Mouse (Mus musculus): ENCODE data around the gene Olfr1205. TPM values are rescaled to one million over a fixed set of nuclear protein-coding genes. Genes with fewer than 3 reads are reported as not detected.

Olfr1205 gene
- polyA plus RNA-seq (2014; fragmentation: Illumina TruSeq; extraction: RNeasy Lipid Tissue Mini Kit (QIAGEN cat#74804); ENCODE audit: low read depth, low replicate concordance) = not detected

DNA sequence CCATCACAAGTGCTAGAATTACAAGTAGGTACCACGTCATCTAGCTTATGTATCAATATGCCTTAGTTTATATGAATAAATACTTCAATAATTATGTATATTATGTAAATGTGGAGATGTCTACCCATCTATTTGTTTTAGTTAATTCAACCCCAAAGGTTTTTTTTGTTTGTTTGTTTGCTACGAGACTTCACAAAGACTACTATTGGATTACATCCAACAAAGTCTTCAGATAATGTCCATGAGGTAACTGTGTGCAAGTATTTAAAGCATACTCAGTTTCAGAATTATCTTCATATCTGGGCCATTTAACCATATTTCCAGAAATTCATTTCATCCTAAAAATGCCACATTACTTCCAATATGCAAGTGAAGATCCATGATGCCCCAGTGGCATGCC, at the start of gene Olfr1205:
Olfr1205 (plus strand) TSS at position 301 of the 400 bp plus-strand sequence.

DNA sequence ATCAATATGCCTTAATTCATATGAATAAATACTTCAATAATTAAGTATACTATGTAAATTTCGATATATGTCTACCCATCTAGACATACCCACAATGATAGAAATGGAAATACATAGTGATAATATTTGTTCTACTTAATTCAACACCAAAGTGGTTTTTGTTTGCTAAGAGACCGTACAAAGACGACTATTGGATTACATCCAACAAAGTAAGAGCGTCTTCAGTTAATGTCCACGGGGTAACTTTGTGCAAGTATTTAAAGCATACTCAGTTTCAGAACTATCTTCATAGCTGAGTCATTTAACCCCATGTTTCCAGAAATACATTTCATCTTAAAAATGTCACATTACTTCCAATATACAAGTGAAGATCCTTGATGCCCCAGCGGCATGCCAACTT, 36.8 kb upstream of the Olfr1205 start, which contains the start of gene Olfr1201:
Olfr1201 (plus strand) TSS at position 301 of the 400 bp plus-strand sequence.

DNA sequence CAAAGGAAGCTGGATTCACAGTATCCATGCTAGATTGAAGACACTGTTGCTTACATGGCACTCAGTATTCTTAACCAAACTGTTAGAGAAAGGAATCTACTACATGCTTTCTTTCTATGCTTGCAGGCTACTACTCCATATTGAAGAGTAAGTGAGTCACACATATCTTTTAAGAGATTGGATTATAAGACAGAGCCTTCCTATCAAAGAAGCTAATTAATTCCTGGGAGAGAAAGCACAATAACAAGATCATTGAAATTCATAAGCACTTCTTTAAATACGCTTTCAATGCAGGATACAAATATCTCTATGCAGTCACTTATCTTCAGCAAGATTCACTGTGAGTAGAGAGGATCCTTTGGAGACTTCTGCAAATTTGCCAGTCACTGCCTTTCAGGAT, 15.3 kb upstream of the Olfr1205 start, which contains the start of gene Olfr1202:
Olfr1202 (plus strand) TSS at position 301 of the 400 bp plus-strand sequence.

DNA sequence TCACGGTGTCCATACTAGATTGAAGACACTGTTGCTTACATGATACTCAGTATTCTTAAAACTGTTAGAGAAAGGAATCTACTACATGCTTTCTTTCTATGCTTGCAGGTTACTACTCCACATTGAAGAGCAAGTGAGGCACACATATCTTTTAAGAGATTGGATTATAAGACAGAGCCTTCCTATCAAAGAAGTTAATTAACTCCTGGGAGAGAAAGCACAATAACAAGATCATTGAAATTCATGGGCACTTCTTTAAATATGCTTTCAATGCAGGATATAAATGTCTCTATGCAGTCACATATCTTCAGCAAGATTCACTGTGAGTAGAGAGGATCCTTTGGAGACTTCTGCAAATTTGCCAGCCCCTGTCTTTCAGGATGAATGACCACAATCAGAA, 19.5 kb downstream of the Olfr1205 start, which contains the start of gene Olfr1204:
Olfr1204 (plus strand) TSS at position 301 of the 400 bp plus-strand sequence.

DNA sequence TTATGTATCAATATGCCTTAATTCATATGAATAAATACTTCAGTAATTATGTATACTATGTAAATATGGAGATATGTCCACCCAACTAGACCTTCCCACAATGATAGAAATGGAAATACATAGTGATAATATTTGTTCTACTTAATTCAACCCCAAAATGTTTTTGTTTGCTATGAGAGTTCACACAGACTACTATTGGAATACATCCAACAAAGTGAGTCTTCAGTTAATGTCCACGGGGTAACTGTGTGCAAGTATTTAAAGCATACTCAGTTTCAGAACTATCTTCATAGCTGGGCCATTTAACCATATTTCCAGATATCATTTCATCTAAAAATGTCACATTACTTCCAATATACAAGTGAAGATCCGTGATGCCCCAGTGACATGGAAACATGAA, 33.4 kb downstream of the Olfr1205 start, which contains the start of gene Olfr1206:
Olfr1206 (plus strand) TSS at position 301 of the 400 bp plus-strand sequence.

Other genes with a start within 250 kb of the Olfr1205 start
- not detected for gene Olfr1189, start 243.3 kb upstream of the Olfr1205 start, polyA plus RNA-seq (2014; fragmentation: Illumina TruSeq; extraction: RNeasy Lipid Tissue Mini Kit (QIAGEN cat#74804); ENCODE audit: low read depth, low replicate concordance)
- not detected for gene Olfr1191-ps1, start 189.2 kb upstream of the Olfr1205 start, polyA plus RNA-seq (2014; fragmentation: Illumina TruSeq; extraction: RNeasy Lipid Tissue Mini Kit (QIAGEN cat#74804); ENCODE audit: low read depth, low replicate concordance)
- gene Olfr1192-ps1, start 181.2 kb upstream of the Olfr1205 start, polyA plus RNA-seq (2014; fragmentation: Illumina TruSeq; extraction: RNeasy Lipid Tissue Mini Kit (QIAGEN cat#74804); ENCODE audit: low read depth, low replicate concordance) = not detected
- gene Olfr1193, start 154.1 kb upstream of the Olfr1205 start, polyA plus RNA-seq (2014; fragmentation: Illumina TruSeq; extraction: RNeasy Lipid Tissue Mini Kit (QIAGEN cat#74804); ENCODE audit: low read depth, low replicate concordance) = not detected
- not detected for gene Olfr1195, start 140.6 kb upstream of the Olfr1205 start, polyA plus RNA-seq (2014; fragmentation: Illumina TruSeq; extraction: RNeasy Lipid Tissue Mini Kit (QIAGEN cat#74804); ENCODE audit: low read depth, low replicate concordance)
- gene Olfr1196, start 125.1 kb upstream of the Olfr1205 start, polyA plus RNA-seq (2014; fragmentation: Illumina TruSeq; extraction: RNeasy Lipid Tissue Mini Kit (QIAGEN cat#74804); ENCODE audit: low read depth, low replicate concordance) = not detected
- not detected for gene Olfr1197, start 97.4 kb upstream of the Olfr1205 start, polyA plus RNA-seq (2014; fragmentation: Illumina TruSeq; extraction: RNeasy Lipid Tissue Mini Kit (QIAGEN cat#74804); ENCODE audit: low read depth, low replicate concordance)
- not detected for gene Olfr1198, start 78.4 kb upstream of the Olfr1205 start, polyA plus RNA-seq (2014; fragmentation: Illumina TruSeq; extraction: RNeasy Lipid Tissue Mini Kit (QIAGEN cat#74804); ENCODE audit: low read depth, low replicate concordance)
- gene Olfr1199, start 69.3 kb upstream of the Olfr1205 start, polyA plus RNA-seq (2014; fragmentation: Illumina TruSeq; extraction: RNeasy Lipid Tissue Mini Kit (QIAGEN cat#74804); ENCODE audit: low read depth, low replicate concordance) = not detected
- not detected for gene Olfr1200, start 59.2 kb upstream of the Olfr1205 start, polyA plus RNA-seq (2014; fragmentation: Illumina TruSeq; extraction: RNeasy Lipid Tissue Mini Kit (QIAGEN cat#74804); ENCODE audit: low read depth, low replicate concordance)
- gene Olfr1201, start 36.7 kb upstream of the Olfr1205 start, polyA plus RNA-seq (2014; fragmentation: Illumina TruSeq; extraction: RNeasy Lipid Tissue Mini Kit (QIAGEN cat#74804); ENCODE audit: low read depth, low replicate concordance) = not detected
- gene Olfr1202, start 15.2 kb upstream of the Olfr1205 start, polyA plus RNA-seq (2014; fragmentation: Illumina TruSeq; extraction: RNeasy Lipid Tissue Mini Kit (QIAGEN cat#74804); ENCODE audit: low read depth, low replicate concordance) = not detected
- gene Olfr1204, start 19.6 kb downstream of the Olfr1205 start, polyA plus RNA-seq (2014; fragmentation: Illumina TruSeq; extraction: RNeasy Lipid Tissue Mini Kit (QIAGEN cat#74804); ENCODE audit: low read depth, low replicate concordance) = not detected
- gene Olfr1206, start 33.5 kb downstream of the Olfr1205 start, polyA plus RNA-seq (2014; fragmentation: Illumina TruSeq; extraction: RNeasy Lipid Tissue Mini Kit (QIAGEN cat#74804); ENCODE audit: low read depth, low replicate concordance) = not detected
- not detected for gene Olfr1208, start 72.6 kb downstream of the Olfr1205 start, polyA plus RNA-seq (2014; fragmentation: Illumina TruSeq; extraction: RNeasy Lipid Tissue Mini Kit (QIAGEN cat#74804); ENCODE audit: low read depth, low replicate concordance)
- not detected for gene Olfr1209, start 85.4 kb downstream of the Olfr1205 start, polyA plus RNA-seq (2014; fragmentation: Illumina TruSeq; extraction: RNeasy Lipid Tissue Mini Kit (QIAGEN cat#74804); ENCODE audit: low read depth, low replicate concordance)
- gene Olfr1211, start 108.4 kb downstream of the Olfr1205 start, polyA plus RNA-seq (2014; fragmentation: Illumina TruSeq; extraction: RNeasy Lipid Tissue Mini Kit (QIAGEN cat#74804); ENCODE audit: low read depth, low replicate concordance) = not detected
- gene Olfr1212, start 124.2 kb downstream of the Olfr1205 start, polyA plus RNA-seq (2014; fragmentation: Illumina TruSeq; extraction: RNeasy Lipid Tissue Mini Kit (QIAGEN cat#74804); ENCODE audit: low read depth, low replicate concordance) = not detected
- not detected for gene Gm13762, start 150.5 kb downstream of the Olfr1205 start, polyA plus RNA-seq (2014; fragmentation: Illumina TruSeq; extraction: RNeasy Lipid Tissue Mini Kit (QIAGEN cat#74804); ENCODE audit: low read depth, low replicate concordance)
- not detected for gene Olfr1214, start 162.9 kb downstream of the Olfr1205 start, polyA plus RNA-seq (2014; fragmentation: Illumina TruSeq; extraction: RNeasy Lipid Tissue Mini Kit (QIAGEN cat#74804); ENCODE audit: low read depth, low replicate concordance)
- not detected for gene Olfr1215, start 177.2 kb downstream of the Olfr1205 start, polyA plus RNA-seq (2014; fragmentation: Illumina TruSeq; extraction: RNeasy Lipid Tissue Mini Kit (QIAGEN cat#74804); ENCODE audit: low read depth, low replicate concordance)
- not detected for gene Olfr1216, start 188.6 kb downstream of the Olfr1205 start, polyA plus RNA-seq (2014; fragmentation: Illumina TruSeq; extraction: RNeasy Lipid Tissue Mini Kit (QIAGEN cat#74804); ENCODE audit: low read depth, low replicate concordance)
- not detected for gene Olfr1217, start 202.3 kb downstream of the Olfr1205 start, polyA plus RNA-seq (2014; fragmentation: Illumina TruSeq; extraction: RNeasy Lipid Tissue Mini Kit (QIAGEN cat#74804); ENCODE audit: low read depth, low replicate concordance)
- not detected for gene Olfr1218, start 231.4 kb downstream of the Olfr1205 start, polyA plus RNA-seq (2014; fragmentation: Illumina TruSeq; extraction: RNeasy Lipid Tissue Mini Kit (QIAGEN cat#74804); ENCODE audit: low read depth, low replicate concordance)